Mouse (Mus musculus) spleen, embryonic (tissue): ENCODE results near the gene Ccdc15.
"Not testable (repeated sequence)": the region's sequence is repeated elsewhere in the genome, so short reads cannot be mapped to it uniquely, and the experiment has no call there.

Experiments
- CTCF ChIA-PET: fragments of 350-600 bp; sonication (Branson Sonifier 250); formaldehyde crosslinking; loops from one replicate; lab custom pipeline; 2022; lab: Charles Lee

The Ccdc15 gene

DNA sequence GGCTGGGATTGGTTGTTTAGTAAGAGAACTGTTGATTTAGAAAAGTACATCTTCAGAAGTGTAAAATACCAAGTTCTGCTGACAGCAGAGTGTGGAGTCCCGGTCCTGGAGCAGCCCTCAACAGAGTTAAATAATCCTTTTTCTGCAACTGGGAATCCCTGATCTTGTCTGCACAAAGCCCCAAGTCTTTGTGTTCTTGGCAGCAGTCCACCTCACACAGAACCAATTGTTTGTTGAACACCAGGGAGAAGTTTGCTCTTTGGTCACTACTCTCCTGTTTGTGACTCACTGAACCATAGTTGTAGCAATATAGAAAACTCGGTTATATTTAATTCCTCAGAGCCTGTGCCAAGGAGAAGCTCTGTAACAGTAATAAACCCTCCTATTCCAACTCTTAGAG is 3.0 kb upstream of the Ccdc15 start:
- CTCF ChIA-PET, result no interaction called here

DNA sequence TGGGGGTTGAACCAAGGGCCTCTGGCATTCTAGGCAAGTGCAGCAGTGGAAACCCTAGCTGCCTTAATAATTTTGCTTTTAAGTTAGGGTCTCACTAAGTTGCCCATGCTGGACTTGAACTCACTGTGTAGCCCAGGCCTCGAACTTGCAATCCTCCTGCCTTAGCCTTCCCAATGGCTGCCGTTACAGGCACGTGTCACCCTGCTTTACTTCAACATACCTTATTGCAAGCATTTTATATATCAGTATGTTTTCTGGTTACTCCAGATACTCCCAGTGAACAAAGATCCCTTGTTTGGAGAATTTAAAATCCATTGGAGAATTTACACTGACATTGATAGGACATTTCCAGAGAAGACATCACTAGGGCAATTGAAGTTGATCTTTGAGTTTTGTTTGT is 818 bp upstream of the Ccdc15 start:
- CTCF ChIA-PET, result no interaction called here

DNA sequence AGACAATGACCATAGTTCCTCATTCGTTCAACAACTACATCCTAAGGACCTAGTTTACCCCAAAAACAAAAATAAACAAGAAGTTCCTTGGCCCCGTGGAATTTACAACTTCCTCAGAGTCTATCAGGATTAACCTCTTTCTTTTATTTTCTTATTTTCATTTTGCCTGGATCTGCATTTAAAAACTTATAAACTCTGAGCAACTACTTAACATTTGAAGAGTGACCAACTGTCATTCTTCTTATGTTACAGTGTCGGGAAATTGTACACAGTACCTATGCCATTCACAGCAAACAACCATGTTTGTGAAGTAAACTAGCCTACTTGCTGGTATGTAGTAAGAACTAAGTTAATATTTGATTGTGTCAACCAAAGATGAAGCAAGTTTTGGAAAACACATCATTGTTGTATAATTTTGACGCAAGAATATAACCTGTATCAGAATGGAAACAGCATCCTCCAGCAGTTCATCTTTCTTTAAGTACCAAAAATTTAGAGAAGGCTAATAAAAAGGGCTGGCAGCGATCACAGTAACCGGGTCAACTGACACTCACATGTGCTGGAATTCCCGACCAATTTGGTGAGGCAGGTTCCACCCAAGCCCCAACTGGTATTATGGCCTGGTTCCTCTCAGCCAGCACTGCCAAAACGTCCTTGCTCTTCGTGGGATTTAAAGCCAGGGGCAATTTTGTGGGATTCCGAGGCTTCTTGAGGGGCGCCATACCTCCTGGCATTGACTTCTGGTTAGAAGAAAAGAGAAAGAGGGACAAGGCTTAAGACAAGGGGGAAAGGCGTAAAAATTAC is 846 bp downstream of the Ccdc15 start:
- CTCF ChIA-PET, result no interaction called here

DNA sequence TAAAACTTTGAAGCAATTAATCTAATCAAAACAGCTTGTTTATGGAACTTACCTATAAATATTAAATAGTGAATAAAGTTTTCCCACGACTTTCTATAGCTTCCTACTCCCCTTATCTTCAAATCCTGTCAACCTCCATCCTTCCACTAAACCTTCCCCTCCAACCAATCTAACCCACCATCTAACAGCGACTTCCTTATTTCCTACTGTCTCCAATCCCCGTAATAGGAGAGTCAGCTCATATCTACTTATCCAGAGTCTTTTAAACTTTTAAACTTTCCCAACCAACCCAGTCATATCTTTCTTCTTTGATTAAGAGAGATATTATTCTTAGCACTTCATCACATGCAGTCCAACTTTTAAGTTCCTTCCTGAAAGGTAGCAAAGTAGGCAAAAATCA is 2.8 kb downstream of the Ccdc15 start:
- CTCF ChIA-PET, result no interaction called here

DNA sequence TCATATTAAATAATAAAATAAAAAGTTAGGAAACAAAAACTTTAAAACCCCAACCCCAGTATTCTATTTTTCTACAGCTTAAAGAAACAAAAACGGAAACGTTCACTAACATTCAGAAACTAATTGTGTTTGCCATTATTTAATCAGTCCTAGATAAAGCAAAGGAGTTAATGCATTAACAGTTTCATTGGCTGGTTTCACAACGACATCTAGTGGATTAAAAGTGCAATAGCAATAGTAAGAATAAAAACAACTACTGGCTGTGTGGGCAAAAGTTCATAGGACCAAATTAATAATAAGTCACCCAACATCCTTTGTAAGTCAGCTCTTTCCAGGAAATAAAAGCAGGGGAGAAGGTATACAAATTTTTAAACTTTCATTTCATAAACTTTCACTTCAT is 18.8 kb downstream of the Ccdc15 start:
- CTCF ChIA-PET, result no interaction called here

DNA sequence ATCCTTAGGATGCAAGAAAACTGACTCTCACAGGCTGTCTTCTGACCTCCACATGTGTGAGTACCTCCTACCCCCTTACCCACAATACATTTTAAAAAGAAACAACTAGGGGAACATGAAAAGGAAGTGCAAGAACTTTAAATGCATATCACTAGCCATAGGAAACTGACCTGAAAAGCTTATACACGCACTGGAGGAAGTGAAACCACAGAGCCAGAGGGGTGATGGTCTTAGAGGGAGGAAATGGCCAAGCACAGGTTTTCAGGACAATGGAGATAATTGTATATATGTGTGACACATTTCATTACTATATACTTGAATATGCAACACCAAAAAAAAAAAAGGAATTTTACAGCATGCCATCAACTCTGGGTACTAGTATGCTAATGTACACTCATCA is 46.5 kb downstream of the Ccdc15 start:
- CTCF ChIA-PET, result interaction anchor here (0.7 kb wide), 1 partner anchor 11 kb away, joined by 4 read pairs; no protein-coding TSS in a partner anchor

DNA sequence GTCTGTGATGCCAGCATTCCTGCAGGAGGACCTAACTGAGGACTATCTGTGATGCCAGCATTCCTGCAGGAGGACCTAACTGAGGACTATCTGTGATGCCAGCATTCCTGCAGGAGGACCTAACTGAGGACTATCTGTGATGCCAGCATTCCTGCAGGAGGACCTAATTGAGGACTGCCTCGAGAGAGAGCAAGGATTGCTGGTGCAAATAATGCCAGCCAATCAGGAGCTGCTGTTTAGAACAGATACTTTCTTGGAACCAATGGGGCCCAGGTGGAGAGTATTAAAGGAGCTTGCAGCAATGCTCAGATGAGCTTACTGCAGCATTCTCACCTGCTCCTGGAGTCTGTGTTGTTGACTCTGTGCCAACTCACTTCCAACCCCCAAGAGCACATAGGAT is 47.7 kb downstream of the Ccdc15 start:
- CTCF ChIA-PET, result not testable (repeated sequence)

DNA sequence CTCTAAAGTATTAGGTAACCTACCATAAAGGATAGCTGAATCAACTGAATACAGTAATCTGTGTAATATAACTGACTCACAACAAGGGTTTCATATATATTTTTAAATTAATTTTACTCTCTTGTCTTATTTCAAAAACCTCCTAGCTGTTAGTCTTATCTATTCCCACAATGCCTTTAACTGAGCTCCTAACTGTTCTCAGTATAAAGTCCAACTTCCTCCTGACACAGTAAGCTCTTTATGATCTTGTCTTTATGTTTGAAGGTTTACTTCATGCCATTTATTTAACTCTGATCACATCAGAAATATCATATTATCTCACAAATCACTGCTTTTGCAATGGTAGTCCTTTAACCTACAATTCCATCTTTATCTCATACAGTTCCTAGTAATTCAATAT is 52.6 kb downstream of the Ccdc15 start:
- CTCF ChIA-PET, result no interaction called here

DNA sequence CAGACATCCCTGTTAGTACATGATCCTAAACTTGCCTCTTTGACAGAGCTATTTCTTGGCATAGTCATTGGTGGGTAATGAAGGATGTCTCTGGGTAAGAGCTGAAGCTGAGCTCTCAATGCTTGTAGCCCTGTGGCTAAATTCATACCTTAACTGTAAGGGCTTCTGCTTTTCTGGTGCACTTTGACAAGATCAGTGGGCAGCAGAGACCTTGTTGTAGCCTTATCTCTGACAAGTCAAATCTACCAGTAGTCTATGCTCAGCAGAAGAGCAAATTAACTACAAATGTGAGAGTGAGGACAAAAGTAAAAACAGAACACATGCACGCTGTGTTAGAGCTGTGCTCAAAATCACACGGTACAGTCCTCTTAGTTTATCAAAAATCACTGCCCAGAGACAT is 81.6 kb downstream of the Ccdc15 start:
- CTCF ChIA-PET, result interaction anchor here (0.6 kb wide), 1 partner anchor 19 kb away, joined by 4 read pairs; no protein-coding TSS in a partner anchor

DNA sequence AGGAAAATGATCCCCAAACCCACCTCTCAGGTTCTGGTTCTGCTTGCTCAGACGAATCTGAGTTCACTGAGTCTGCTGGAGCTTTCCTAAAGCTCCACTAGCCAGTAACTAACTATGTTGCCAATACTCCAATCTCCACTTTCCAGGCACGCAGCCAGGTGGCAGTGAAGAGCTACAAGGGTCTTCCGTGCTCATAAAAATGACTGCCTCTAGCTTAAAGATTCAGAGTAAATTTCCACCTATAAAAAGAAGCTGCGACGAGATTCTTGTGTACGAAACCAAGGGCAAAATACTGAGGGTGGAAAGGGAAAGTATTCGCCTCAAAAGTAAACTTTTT is 92.4 kb downstream of the Ccdc15 start:
- CTCF ChIA-PET, result no interaction called here

DNA sequence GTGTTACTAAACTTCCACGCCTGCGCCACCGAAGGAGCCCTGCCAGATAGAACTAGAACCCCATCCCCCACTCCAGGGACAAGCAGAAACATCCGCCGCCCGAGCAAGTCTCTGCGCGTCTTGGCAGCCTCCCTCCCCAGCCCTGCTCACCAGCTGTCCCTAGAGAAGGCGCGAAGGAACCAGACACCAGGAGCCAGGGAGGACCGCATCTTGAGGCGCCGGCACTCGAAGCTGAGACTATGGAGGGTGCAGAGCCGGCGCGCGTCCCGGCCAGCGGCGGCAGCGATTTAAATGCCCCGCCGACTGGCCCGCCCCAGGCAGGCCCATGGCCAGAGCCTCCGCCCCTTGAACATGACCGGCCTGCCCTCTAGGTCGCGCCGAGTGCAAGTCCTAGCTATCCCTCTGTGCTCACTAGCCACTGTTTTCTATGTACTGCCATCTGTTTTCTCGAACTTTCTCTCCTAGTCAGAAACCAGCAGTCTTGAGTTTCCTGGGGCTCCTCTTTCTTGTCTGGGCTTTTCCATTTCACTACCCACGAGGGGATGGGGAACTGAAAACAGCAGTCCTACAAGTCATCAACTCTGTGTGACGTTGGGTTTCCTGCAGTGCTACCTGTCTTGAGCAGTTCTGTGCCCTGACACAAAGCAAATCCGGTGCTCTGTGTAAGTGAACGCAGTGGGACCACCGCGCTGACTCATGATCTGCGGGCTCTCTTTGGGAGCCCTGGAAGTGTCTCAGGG is 92.9 kb downstream of the Ccdc15 start, which contains the start of gene Slc37a2:
Gene Slc37a2, minus strand, starts transcription at position 590 of the 740 bp plus-strand sequence.
- CTCF ChIA-PET, result interaction anchor here (0.7 kb wide), 1 partner anchor 27 kb away, joined by 3 read pairs; no protein-coding TSS in a partner anchor

DNA sequence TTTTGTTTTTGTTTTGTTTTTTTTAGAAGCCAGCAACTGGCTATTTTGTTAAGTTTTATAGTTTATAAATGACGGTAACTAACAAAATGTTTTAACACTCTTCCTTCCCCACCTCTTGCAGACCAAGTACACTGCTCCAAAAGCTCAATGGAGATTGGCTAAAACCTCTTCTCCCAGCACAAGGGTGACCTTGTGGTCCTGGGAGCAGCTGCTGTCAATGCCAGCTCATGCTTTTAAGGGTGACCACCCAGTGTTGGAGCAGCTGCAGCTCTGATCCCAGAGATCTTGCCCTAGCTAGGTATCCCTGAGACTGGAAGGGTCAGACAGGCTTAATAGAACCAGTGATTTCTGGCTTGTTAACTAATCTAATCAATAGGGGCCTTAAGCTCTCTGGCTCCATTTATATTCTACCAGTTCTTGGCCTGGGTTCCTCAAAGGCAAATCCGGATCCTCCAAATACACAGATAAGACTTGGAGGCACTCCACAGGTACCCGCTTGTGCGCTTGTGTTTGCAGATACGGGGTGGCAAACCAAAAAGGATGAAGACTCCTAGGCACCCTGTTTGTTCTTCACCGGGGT is 93.6 kb downstream of the Ccdc15 start:
- CTCF ChIA-PET, result interaction anchor here (0.7 to 1.0 kb wide), 2 partner anchors 23 to 27 kb away, joined by 3 read pairs; no protein-coding TSS in a partner anchor

DNA sequence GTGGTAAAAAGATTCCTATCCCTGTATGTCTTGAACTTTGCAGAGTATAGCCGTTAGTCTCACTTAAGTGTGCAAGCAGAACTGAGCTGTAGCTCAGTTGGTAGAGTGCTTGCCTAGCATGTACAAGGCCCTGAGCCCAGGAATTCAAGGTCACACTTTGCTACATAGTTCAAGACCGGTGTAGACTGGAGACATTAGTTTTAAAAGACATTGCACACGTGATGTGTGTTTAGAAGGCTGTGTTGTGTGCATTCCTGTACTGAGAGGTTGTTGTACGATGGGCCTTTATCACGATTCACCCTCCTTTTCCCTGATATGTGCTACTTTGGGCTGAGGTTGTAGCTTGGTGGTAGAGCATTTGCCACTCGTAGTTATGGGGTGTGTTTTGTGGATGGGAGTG is 97.6 kb downstream of the Ccdc15 start:
- CTCF ChIA-PET, result no interaction called here

DNA sequence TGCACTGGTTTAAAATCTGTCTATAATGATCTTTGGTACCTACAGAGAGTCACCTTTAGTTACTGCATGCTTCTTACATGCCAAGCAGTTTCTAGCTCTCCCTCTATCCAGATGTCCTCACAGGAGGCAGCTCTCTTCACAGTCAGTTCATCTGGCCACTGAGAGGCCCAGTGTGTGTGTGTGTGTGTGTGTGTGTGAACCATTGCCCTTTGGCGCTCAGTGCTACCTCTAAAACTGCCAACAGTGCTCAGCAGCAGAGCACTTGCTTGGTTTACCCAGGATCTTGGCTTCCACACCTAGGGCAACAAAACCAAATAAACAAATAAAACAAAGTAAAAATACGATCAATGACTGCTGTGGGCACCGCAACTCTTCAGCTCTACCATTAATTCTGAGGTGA is 98.3 kb downstream of the Ccdc15 start:
- CTCF ChIA-PET, result no interaction called here

DNA sequence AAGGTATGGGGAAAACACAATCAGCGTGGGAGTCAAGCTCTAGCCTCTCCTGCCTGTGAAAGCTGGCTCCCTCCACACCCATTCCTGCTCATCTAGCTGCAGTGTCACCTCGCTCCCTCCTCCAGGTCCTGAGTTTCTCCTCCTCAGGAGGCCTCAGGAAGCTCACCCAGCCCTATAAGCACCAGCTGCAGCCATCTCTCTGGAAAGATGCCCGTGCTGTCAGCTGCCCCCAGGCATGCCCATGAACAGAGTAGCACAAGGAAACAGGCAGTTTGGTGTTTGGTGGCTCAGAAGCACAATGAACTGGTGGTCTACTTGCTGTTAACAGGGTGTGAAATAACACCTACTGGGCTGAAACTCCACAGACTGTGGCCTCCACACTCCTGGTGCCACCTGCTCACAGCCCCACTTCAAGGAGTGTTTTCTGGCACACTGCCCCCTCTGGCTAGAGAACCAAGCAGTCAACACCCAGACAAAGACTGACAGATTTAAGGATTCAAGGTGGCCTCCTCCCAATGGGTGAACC is 99.8 kb downstream of the Ccdc15 start:
- CTCF ChIA-PET, result no interaction called here

DNA sequence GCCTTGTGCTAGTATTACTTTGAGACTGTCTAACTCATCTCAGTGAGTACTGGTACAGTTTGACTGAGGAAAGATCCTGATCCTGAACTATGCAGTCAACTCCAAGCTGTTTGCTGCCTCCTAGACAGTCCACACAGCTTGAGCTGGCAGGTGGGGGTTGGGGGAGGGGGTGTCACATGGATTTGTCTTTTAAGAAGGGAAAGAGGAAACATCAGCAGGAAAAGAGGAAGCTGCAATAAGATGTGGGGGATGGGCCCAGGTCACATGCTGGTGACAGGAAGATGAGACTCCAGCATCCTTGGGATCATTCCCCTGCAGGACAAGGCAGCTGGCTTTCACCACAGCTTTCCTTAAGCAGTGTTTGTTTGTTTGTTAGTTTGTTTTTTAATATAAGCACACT is 100.8 kb downstream of the Ccdc15 start:
- CTCF ChIA-PET, result interaction anchor here (0.7 kb wide), 1 partner anchor 19 kb away, joined by 4 read pairs; no protein-coding TSS in a partner anchor

DNA sequence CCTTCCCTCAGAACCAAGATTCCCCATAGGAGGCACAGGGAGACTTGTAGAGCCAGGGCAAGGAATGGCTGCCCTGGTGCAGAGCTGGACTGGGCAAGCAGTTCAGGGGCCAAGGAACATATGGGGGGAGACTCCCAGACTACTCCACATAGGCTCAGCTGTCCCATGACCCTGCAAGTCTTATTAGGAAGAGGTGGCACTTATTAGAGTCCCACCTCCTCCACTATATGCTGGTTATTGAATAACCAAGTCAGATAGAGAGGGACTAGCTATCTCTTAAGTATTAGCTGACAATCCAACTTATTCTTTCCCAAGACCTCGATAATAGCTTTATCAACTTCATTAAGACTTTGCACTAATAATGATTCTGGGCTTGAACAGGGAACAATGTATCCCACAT is 102.4 kb downstream of the Ccdc15 start:
- CTCF ChIA-PET, result interaction anchor here (0.6 kb wide), 1 partner anchor 37 kb away, joined by 3 read pairs; no protein-coding TSS in a partner anchor

DNA sequence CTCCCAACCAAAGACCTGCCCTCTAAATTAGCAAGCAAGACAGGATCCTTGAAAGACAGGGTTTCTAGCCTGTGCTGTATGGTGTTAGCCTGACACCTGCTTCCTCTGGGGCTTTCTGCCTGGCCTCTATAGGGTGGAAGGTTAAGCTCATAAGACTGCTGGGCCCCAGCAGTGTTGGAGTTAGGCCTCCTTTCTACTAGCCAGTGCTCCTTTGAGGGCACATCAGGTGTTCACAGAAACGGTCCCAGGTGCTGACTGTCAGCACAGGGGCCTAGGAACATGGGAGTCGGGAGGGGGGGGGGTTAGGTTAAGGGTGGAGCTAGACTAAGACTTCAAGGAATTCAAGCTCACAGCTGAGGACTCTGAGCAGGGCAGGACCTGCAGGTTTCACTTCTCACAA is 102.8 kb downstream of the Ccdc15 start:
- CTCF ChIA-PET, result no interaction called here

DNA sequence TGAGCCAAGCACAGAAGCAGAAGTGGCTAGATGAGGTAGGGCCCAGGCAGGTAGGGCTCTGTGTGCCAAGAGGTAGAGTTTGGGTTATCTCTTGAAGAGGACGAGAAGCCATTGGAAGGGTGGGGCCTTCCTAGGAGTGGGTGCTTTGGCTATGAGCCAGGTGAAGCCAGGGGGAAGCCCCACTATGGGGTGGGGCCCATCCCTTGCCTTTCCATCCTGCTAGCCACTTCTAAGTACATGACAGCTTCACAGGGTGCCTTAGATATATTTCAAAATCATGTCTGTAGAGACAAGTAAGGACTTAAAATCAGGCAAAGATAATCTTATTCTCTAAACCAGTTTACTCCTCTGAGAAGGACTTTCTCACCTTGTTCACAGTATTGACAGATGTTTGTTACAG is 103.6 kb downstream of the Ccdc15 start:
- CTCF ChIA-PET, result interaction anchor here (0.6 kb wide), 1 partner anchor 154 kb away, joined by 5 read pairs; no protein-coding TSS in a partner anchor

DNA sequence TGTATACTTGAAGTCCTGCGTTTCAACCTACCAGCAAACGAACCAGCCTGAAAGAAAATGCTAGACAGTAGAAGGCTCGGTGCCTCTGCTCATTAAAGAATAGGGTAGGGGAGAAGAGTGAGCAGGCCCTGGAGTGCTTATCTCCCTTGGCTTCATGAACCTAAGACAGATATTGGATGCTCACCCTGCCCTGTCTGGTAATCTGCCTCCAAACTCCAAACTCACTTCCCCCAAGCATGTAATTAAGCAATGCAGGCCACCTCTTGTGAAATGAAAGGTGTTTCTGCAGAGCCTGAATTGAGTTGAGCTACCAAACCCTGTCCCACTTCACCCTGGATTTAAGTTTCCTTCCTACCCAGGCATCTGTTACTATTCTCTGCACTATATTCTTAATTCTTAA is 105.5 kb downstream of the Ccdc15 start:
- CTCF ChIA-PET, result no interaction called here

DNA sequence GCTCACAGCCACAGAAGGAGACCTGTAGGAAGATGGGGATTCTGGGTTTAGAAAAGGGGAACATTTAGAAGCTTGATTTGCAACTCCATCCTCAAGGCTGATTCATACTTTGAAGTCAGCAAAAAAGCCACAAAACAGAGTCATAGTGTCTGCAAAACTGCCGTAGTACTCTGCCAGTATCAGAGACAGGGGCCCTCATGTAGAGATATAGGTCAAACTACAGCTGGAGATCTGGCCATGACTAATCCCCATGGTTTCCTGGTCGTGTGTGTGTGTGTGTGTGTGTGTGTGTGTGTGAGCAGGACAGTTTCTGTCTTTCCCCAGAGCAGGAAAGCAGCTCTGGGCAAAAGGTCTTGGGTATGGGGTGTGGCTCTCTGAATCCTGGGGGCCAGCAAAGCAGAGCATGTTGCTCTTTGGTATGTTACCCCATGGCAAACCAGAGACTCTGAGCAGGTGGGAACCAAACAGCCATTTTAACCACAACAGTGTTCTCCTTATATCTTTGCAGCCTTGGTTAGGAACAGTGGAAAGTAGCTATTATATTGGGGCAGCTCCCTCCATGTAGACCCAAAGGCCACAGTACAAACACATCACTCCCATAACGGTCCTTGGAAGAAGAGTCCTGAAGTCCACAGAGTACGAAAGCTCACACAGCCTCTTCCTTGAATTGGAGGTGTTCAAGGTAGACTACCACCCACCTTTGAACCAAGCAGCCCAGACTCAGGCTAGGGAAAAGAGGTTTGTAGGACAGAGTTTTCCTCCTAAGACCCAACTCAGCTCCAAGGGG is 112.1 kb downstream of the Ccdc15 start:
- CTCF ChIA-PET, result interaction anchor here (1.1 kb wide), 1 partner anchor 59 kb away, joined by 4 read pairs; no protein-coding TSS in a partner anchor
